Mouse (Mus musculus) T-helper 2 cell (primary cell): ENCODE measurements at regions not wholly inside any gene's neighbourhood (a gene's known extent, or its start where the extent isn't known, plus 50 kb on each side); places are given as distances from the start of the nearest gene placed in this dataset.

Experiments
- in situ Hi-C: fragments of 300-600 bp; cut with MboI, MseI; formaldehyde crosslinking; loops from one replicate; pipeline ENCODE4 v1.15.1; 2025; ENCODE audit warnings: high pct_unique_total_duplicates

DNA sequence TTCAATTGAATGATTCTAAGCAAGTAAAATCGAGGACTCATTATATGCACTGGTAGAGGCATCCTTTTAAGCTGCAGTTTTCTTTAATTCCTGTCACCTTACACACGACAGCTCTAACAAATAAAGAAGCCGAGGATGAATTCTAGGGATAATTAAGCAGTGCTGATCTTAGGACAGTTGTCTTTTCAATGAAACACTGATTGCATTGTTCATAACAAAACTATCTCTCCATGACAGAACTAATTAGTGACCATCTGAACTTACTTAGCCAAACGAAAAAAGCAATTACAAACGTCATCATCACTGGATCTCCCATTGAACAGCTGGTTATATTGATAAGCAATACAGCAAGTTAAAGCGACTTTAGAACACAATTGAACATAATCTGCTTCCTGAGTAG, 1579.7 kb upstream of the G6pd2 start:
- in situ Hi-C loops, result loop anchor here (25.0 kb wide), 2 partner anchors 817 to 1717 kb away; no protein-coding TSS in a partner anchor

DNA sequence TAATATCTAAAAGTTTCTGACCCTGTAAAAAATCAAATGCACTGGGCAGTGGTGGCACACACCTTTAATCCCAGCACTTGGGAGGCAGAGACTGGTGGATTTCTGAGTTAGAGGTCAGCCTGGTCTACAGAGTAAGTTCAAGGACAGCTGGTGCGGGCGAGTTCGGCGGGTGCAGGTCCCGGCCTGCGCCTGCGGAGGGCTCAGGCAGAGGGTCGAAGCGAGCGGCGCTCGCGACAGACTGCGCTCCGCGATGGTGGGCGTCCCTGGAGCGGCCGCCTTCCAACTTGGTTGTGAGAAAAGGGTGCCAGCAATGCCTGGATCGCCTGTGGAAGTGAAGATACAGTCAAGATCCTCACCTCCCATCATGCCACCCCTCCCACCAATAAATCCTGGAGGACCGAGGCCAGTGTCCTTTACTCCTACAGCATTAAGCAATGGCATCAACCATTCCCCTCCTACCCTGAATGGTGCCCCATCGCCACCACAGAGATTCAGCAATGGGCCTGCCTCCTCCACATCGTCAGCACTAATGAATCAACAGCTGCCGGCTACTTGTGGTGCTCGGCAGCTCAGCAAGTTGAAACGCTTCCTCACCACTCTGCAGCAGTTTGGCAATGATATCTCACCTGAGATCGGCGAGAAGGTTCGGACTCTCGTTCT, 1577.3 kb upstream of the G6pd2 start:
- in situ Hi-C loops, result loop anchor here (25.0 kb wide), 2 partner anchors 819 to 1719 kb away; no protein-coding TSS in a partner anchor

- in situ Hi-C loops, result loop anchor here (25.0 kb wide), 2 partner anchors 832 to 1732 kb away; no protein-coding TSS in a partner anchor
These were observed 1564.4 kb upstream of the G6pd2 start for GRCm38 (mm10) chr5:60244185-60244584.

- in situ Hi-C loops, result no loop called here
These were observed 1531.9 kb upstream of the G6pd2 start for GRCm38 (mm10) chr5:60276696-60277095.
